Mouse (Mus musculus) kidney, embryonic 16.5 days (tissue): ENCODE measurements at regions not wholly inside any gene's neighbourhood (a gene's known extent, or its start where the extent isn't known, plus 50 kb on each side); places are given as distances from the start of the nearest gene placed in this dataset.

Source experiments
- ATAC-seq: fragments of 200-750 bp; cut with Nextera tagmentation; 2 replicates; pipeline ENCODE4 v1.8.0; 2017; ENCODE audit warnings: moderate TSS enrichment; ENCODE audit not compliant: low FRiP score, low TSS enrichment
- H3K27ac ChIP-seq: fragments of 300-500 bp; sonication (generic); 2 replicates; pipeline ENCODE4 v1.5.1; 2014; ENCODE audit warnings: low read length
- H3K27me3 ChIP-seq: fragments of 300-500 bp; sonication (generic); 2 replicates; pipeline ENCODE4 v1.6.1; 2014; ENCODE audit warnings: low read length, control low read depth, mixed read lengths; ENCODE audit not compliant: insufficient read depth
- H3K36me3 ChIP-seq: fragments of 300-500 bp; sonication (generic); 2 replicates; pipeline ENCODE4 v1.6.1; 2014; ENCODE audit warnings: low read length, control low read depth, mixed read lengths; ENCODE audit not compliant: insufficient read depth
- H3K4me1 ChIP-seq: fragments of 300-500 bp; sonication (generic); 2 replicates; pipeline ENCODE4 v1.6.1; 2014; ENCODE audit warnings: low read length, control low read depth, mixed read lengths; ENCODE audit not compliant: insufficient read depth
- H3K4me2 ChIP-seq: fragments of 300-500 bp; sonication (generic); replicated peaks from 2 replicates; pipeline ENCODE4 v1.6.1; 2014; ENCODE audit warnings: low read depth, low read length
- H3K4me3 ChIP-seq: fragments of 300-500 bp; sonication (generic); 2 replicates; pipeline ENCODE4 v1.5.1; 2014; ENCODE audit warnings: mild to moderate bottlenecking, low read length
- H3K9ac ChIP-seq: fragments of 300-500 bp; sonication (generic); replicated peaks from 2 replicates; pipeline ENCODE4 v1.6.1; 2014; ENCODE audit warnings: low read length
- H3K9me3 ChIP-seq: fragments of 300-500 bp; sonication (generic); 2 replicates; pipeline ENCODE4 v1.6.1; 2016; ENCODE audit warnings: low read length, control low read depth
- WGBS: fragments of 180-500 bp; shearing (Covaris S2); extraction: QIAGEN DNeasy Blood & Tissue Kit; methylation state at CpG from one replicate; pipeline ENCODE4 v1.1.7; 2014; 5-methylcytosine and 5-hydroxymethylcytosine counted together

GRCm38 (mm10) chr16:51940574-51940973 lies 90.5 kb upstream of the Cblb start:
- 0 out of 2 replicates have a peak, but pooled peaks cover 4% of the 10 kb centered on the region for H3K4me1 ChIP-seq
- no peak for ATAC-seq

GRCm38 (mm10) chr16:51942431-51943130 lies 88.4 kb upstream of the Cblb start:
- H3K4me2 ChIP-seq: no peak overlapping the region
- peak; percentile 82 for ATAC-seq
- no peaks in the 10 kb centered on the region for H3K27me3 ChIP-seq
- H3K36me3 ChIP-seq: no peaks in the 10 kb centered on the region
- no peak overlapping the region for H3K9ac ChIP-seq
- 60% methylated on average over 9 of the region's 9 CpGs for WGBS
- peaks cover 4% of the 10 kb centered on the region; the same call in 1 of the 2 replicates for H3K9me3 ChIP-seq
- H3K27ac ChIP-seq: peak overlapping the region; percentile 63; the same call in 1 of the 2 replicates
- H3K4me3 ChIP-seq: no peak overlapping the region
- 0 out of 2 replicates have a peak, but pooled peaks cover 4% of the 10 kb centered on the region for H3K4me1 ChIP-seq

More at GRCm38 (mm10) chr16:51940574-51940973, 90.5 kb upstream of the Cblb start:
- Histone ChIP-seq H3K9me3 (peaks cover 4% of the 10 kb centered on the region; the same call in 1 of the 2 replicates), H3K36me3 (no peaks in the 10 kb centered on the region), H3K9ac (no peak overlapping the region), H3K27me3 (no peaks in the 10 kb centered on the region), H3K4me2 (no peak overlapping the region), H3K27ac (no peak overlapping the region), H3K4me3 (no peak overlapping the region)

- WGBS: 75% methylated on average over 6 of the region's 6 CpGs
- no peak overlapping the region for H3K4me3 ChIP-seq
Observed at GRCm38 (mm10) chr16:51967051-51967845, 63.8 kb upstream of the Cblb start.

More at GRCm38 (mm10) chr16:51967051-51967845, 63.8 kb upstream of the Cblb start:
- Histone ChIP-seq H3K4me1 (no peaks in the 10 kb centered on the region), H3K27me3 (no peaks in the 10 kb centered on the region), H3K27ac (no peak overlapping the region), H3K9me3 (0 out of 2 replicates have a peak, but pooled peaks cover 5% of the 10 kb centered on the region), H3K9ac (no peak overlapping the region), H3K36me3 (no peaks in the 10 kb centered on the region), H3K4me2 (no peak overlapping the region)
- no peak for ATAC-seq
